Mouse (Mus musculus) embryonic facial prominence, embryonic 15.5 days (tissue): Measurements from ENCODE around the gene Ppp1r1a. TPM values are rescaled to one million over a fixed set of nuclear protein-coding genes. Genes with fewer than 3 reads are reported as not detected.
A peak's percentile ranks its signal among the peaks of the same experiment; 100 is the strongest.

Source experiments
- ATAC-seq: fragments of 200-750 bp; cut with Nextera tagmentation; 2 replicates; pipeline ENCODE4 v1.8.0; 2017; ENCODE audit warnings: low read depth, moderate TSS enrichment; ENCODE audit not compliant: insufficient number of reproducible peaks, low FRiP score, low TSS enrichment
- H3K27ac ChIP-seq: fragments of 300-500 bp; sonication (generic); replicated peaks from 2 replicates; pipeline ENCODE4 v1.5.1; 2015; ENCODE audit warnings: mild to moderate bottlenecking, inconsistent platforms
- H3K27me3 ChIP-seq: fragments of 300-500 bp; sonication (generic); 2 replicates; pipeline ENCODE4 v1.6.1; 2015; ENCODE audit warnings: inconsistent platforms
- H3K36me3 ChIP-seq: fragments of 300-500 bp; sonication (generic); 2 replicates; pipeline ENCODE4 v1.6.1; 2015; ENCODE audit warnings: mild to moderate bottlenecking, inconsistent platforms
- H3K4me1 ChIP-seq: fragments of 300-500 bp; sonication (generic); 2 replicates; pipeline ENCODE4 v1.6.1; 2015; ENCODE audit warnings: inconsistent platforms
- H3K4me2 ChIP-seq: fragments of 300-500 bp; sonication (generic); replicated peaks from 2 replicates; pipeline ENCODE4 v1.6.1; 2015; ENCODE audit warnings: mild to moderate bottlenecking, inconsistent platforms
- H3K4me3 ChIP-seq: fragments of 300-500 bp; sonication (generic); replicated peaks from 2 replicates; pipeline ENCODE4 v1.5.1; 2015; ENCODE audit warnings: mild to moderate bottlenecking, inconsistent platforms
- H3K9ac ChIP-seq: fragments of 300-500 bp; sonication (generic); 2 replicates; pipeline ENCODE4 v1.6.1; 2015; ENCODE audit warnings: inconsistent platforms
- H3K9me3 ChIP-seq: fragments of 300-500 bp; sonication (generic); replicated peaks from 2 replicates; pipeline ENCODE4 v1.6.1; 2016; ENCODE audit warnings: inconsistent platforms
- WGBS: fragments of 180-500 bp; shearing (Covaris S2); methylation state at CpG from one replicate; pipeline ENCODE4 v1.1.7; 2015; 5-methylcytosine and 5-hydroxymethylcytosine counted together
- polyA plus RNA-seq: library from polyadenylated mRNA; unstranded; fragments of >200 nt; fragmentation: Nextera tagmentation; extraction: Ambion mirVana; gene quantifications from 2 replicates; pipeline ENCODE4 v1.2.1, GENCODE M21; 2015

Ppp1r1a gene
- 13.8 and 15.9 TPM in 2 replicates for polyA plus RNA-seq

- Histone ChIP-seq H3K4me3 (peak within 1 kb of the TSS; percentile 68), H3K27ac (no peak within 1 kb of the TSS), H3K4me2 (peak within 1 kb of the TSS; percentile 96), H3K9ac (peak within 1 kb of the TSS; percentile 44), H3K27me3 (peaks cover 2% of the 10 kb centered on the region; the same call in 1 of the 2 replicates), H3K4me1 (peaks cover 17% of the 10 kb centered on the region), H3K9me3 (no peaks in the 10 kb centered on the region), H3K36me3 (no peaks in the 10 kb centered on the region)
- ATAC-seq = peak; percentile 79
- WGBS = under 1% methylated on average over 36 of the region's 36 CpGs
Observed at GRCm38 (mm10) chr15:103537822-103538213, at the start of gene Ppp1r1a. Gene Ppp1r1a (minus strand): TSS chr15:103538003.

GRCm38 (mm10) chr15:103585876-103586275, 48.1 kb upstream of the Ppp1r1a start:
- WGBS = 75% methylated on average over 2 of the region's 2 CpGs
- Histone ChIP-seq H3K4me3 (no peak overlapping the region), H3K27me3 (no peaks in the 10 kb centered on the region), H3K36me3 (no peaks in the 10 kb centered on the region), H3K4me2 (no peak overlapping the region), H3K9ac (no peak overlapping the region), H3K27ac (no peak overlapping the region), H3K4me1 (no peaks in the 10 kb centered on the region), H3K9me3 (no peaks in the 10 kb centered on the region)
- ATAC-seq = no peak

DNA sequence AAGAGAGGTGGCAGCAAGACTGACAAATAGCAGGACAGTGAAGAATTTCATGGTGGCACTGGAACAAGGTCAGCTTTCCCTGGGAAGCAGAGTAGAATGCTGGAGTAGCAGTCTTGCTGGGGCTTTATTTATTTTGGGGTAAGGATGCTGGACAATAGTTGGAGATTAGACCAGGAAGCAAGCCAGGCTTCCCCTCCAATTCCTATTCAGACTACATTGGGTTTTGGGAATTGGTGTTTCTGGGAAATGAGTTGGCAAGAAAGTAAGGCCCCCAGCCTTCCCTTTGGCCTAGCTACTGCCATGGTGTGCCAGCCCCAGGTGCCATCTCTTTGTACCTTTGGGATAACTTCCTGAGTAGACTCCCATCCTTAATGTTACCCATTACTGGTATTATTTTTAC, 27.2 kb upstream of the Ppp1r1a start, which contains the start of gene Glycam1:
Gene Glycam1 (minus strand): TSS at position 101 of the 400 bp plus-strand sequence.
- Histone ChIP-seq H3K4me1 (no peaks in the 10 kb centered on the region), H3K27ac (no peak within 1 kb of the TSS), H3K27me3 (no peaks in the 10 kb centered on the region), H3K36me3 (no peaks in the 10 kb centered on the region), H3K9me3 (no peaks in the 10 kb centered on the region), H3K9ac (no peak within 1 kb of the TSS), H3K4me2 (no peak within 1 kb of the TSS), H3K4me3 (no peak within 1 kb of the TSS)
- no peak for ATAC-seq

DNA sequence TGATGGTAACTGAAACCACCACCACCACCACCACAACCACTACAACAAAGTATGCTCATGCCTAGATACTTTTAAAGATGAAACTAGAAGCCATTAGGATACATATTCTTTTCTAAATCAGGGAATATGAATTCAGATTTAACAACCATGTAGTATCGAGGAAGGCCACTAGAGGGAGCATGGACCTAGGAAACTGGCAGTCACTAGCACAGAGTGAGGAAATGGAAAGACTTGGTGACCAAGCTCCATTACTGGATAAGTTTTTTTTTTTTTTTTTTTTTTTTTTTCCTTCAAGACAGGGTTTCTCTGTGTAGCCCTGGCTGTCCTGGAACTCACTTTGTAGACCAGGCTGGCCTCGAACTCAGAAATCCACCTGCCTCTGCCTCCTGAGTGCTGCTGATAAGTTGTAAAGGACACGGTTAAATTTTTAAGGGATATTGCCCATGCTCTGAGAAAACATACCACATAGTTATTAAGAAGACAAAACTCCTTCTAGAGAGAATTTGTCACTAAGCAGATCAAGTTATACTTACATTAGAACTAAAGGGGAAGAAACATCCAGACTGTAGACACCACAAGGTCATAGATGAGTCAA, 14.4 kb upstream of the Ppp1r1a start:
- Histone ChIP-seq H3K4me2 (no peak overlapping the region), H3K36me3 (no peaks in the 10 kb centered on the region), H3K4me3 (no peak overlapping the region), H3K9ac (no peak overlapping the region), H3K4me1 (no peaks in the 10 kb centered on the region), H3K9me3 (no peaks in the 10 kb centered on the region), H3K27me3 (no peaks in the 10 kb centered on the region), H3K27ac (no peak overlapping the region)
- ATAC-seq = no peak
- WGBS = 42% methylated on average over 3 of the region's 3 CpGs

GRCm38 (mm10) chr15:103551053-103551452, 13.2 kb upstream of the Ppp1r1a start:
- H3K9ac ChIP-seq = no peak overlapping the region
- H3K4me3 ChIP-seq = no peak overlapping the region
- WGBS = 25% methylated on average over 1 of the region's 1 CpGs
- ATAC-seq = no peak
- no peaks in the 10 kb centered on the region for H3K36me3 ChIP-seq
- no peaks in the 10 kb centered on the region for H3K4me1 ChIP-seq
- no peak overlapping the region for H3K27ac ChIP-seq
- no peak overlapping the region for H3K4me2 ChIP-seq
- no peaks in the 10 kb centered on the region for H3K27me3 ChIP-seq
- H3K9me3 ChIP-seq = no peaks in the 10 kb centered on the region

GRCm38 (mm10) chr15:103549475-103549874, 11.7 kb upstream of the Ppp1r1a start:
- Histone ChIP-seq H3K9me3 (no peaks in the 10 kb centered on the region), H3K9ac (no peak overlapping the region), H3K27ac (no peak overlapping the region), H3K27me3 (no peaks in the 10 kb centered on the region), H3K4me2 (no peak overlapping the region), H3K36me3 (no peaks in the 10 kb centered on the region), H3K4me3 (no peak overlapping the region), H3K4me1 (no peaks in the 10 kb centered on the region)
- ATAC-seq = no peak
- WGBS = 82% methylated on average over 1 of the region's 1 CpGs

DNA sequence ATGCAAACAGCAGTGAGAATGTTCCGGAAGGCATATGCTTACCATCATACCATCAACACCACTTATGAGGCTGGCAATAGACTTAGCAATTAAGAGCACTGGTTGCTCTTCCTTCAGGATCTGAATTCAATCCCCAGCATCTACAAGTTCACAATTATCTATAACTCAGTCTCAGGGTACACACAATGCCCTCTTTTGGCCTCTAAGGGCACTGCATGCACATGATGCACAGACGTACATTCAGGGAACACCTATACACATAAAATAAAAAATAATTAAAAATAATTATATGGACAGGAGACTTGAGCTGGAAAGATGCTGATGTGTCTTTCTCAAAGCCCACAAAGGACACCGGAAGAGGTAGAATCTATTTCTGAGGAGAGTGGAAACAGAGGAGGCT, 10.2 kb upstream of the Ppp1r1a start:
- no peaks in the 10 kb centered on the region for H3K36me3 ChIP-seq
- WGBS = 80% methylated on average over 3 of the region's 3 CpGs
- H3K27ac ChIP-seq = no peak overlapping the region
- H3K27me3 ChIP-seq = no peaks in the 10 kb centered on the region
- no peaks in the 10 kb centered on the region for H3K9me3 ChIP-seq
- H3K4me2 ChIP-seq = no peak overlapping the region
- H3K4me1 ChIP-seq = no peaks in the 10 kb centered on the region
- H3K9ac ChIP-seq = no peak overlapping the region
- no peak overlapping the region for H3K4me3 ChIP-seq
- no peak for ATAC-seq

GRCm38 (mm10) chr15:103542526-103542925, 4.7 kb upstream of the Ppp1r1a start:
- no peak overlapping the region for H3K4me3 ChIP-seq
- ATAC-seq = no peak
- H3K4me1 ChIP-seq = peaks cover 7% of the 10 kb centered on the region; the same call in 1 of the 2 replicates
- H3K9me3 ChIP-seq = no peaks in the 10 kb centered on the region
- no peak overlapping the region for H3K9ac ChIP-seq
- H3K36me3 ChIP-seq = no peaks in the 10 kb centered on the region
- H3K27ac ChIP-seq = no peak overlapping the region
- no peak overlapping the region for H3K4me2 ChIP-seq
- H3K27me3 ChIP-seq = peaks cover under 1% of the 10 kb centered on the region; the same call in 1 of the 2 replicates

DNA sequence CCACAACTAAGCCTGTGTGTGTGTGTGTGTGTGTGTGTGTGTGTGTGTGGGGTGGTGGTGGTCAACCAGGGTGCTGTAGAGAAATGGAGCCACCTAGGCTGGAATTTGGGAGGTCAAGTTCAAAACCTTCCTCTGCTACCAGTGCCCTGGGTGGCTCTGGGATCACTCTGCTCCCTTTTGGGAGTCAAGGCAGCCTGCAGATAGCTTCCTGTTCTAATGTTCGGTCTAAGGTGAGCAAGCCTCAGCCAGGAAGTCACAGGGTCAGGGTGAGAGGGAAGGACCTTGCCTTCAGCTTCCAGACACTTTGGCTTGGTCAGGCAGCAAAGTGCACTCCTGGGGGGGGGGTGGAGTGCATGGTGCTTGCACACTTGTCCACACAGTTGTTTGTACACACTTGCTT, 2.8 kb upstream of the Ppp1r1a start:
- no peak overlapping the region for H3K4me2 ChIP-seq
- peaks cover 2% of the 10 kb centered on the region; the same call in 1 of the 2 replicates for H3K27me3 ChIP-seq
- no peaks in the 10 kb centered on the region for H3K36me3 ChIP-seq
- ATAC-seq = no peak
- H3K27ac ChIP-seq = no peak overlapping the region
- WGBS = 71% methylated on average over 1 of the region's 1 CpGs
- no peak overlapping the region for H3K9ac ChIP-seq
- peaks cover 17% of the 10 kb centered on the region for H3K4me1 ChIP-seq
- no peak overlapping the region for H3K4me3 ChIP-seq
- no peaks in the 10 kb centered on the region for H3K9me3 ChIP-seq

DNA sequence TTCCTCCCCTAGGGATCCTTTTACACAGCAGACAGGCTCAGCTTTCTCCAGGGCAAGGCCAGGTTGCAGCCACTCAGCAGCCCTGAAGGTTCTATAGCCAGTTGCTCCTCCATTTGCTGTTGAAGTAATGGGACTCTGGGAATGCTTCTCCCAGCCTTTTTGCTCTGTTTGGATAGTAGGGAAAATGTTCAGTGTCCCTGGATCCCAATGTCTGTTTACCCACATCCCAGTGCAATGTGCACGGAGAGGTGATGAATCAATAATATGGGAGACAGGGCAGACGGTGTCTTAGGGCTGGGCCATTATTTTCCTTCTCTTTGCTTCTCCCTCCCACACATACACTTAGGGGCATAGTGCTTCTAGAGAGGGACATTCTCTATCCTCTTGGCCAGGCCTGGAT, 1.5 kb upstream of the Ppp1r1a start:
- Histone ChIP-seq H3K4me2 (no peak overlapping the region), H3K9me3 (no peaks in the 10 kb centered on the region), H3K36me3 (no peaks in the 10 kb centered on the region), H3K4me3 (no peak overlapping the region), H3K27ac (no peak overlapping the region), H3K4me1 (peaks cover 17% of the 10 kb centered on the region), H3K9ac (no peak overlapping the region), H3K27me3 (peaks cover 2% of the 10 kb centered on the region; the same call in 1 of the 2 replicates)
- ATAC-seq = no peak
- 57% methylated on average over 2 of the region's 2 CpGs for WGBS

DNA sequence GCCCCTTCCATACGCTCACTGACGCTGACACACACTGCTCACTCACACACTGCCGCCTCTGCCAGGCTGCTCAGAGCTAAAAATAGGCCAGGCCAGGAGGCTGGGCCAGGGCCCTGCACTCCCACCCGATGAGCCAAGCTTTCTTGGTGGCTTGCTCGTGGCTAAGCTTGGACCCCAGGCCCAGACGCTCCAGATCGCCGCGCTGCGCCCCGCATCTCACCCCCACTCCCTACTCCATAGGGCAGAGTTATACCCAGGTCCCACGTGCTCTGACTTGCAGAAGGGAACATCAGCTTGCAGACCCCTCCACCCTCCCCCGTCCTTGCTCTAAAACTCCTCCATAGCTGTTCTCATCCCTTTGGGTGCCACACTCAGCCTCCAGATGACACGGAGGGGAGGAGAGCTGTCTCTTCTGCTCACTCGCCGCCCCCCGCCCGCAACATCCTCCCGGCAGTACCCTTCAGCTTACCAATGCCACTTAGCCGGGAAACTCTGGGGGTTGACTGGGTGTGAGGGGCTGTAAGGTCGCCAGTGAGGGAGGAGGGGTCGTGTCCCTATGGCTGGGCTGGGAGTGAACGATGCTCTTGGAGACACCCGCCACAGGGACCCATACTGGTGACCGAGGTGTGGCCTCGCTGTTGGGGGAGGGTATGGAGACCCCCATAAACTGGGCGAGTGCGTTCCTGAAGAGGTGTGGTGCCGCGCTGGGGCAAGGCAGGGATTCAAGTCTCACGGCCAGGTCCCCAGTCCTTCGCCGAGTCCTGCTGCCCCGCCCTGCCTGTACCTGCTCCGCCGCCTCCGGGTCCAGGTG, 587 bp downstream of the Ppp1r1a start:
- peak overlapping the region; percentile 68 for H3K4me3 ChIP-seq
- no peaks in the 10 kb centered on the region for H3K9me3 ChIP-seq
- H3K9ac ChIP-seq = peak overlapping the region; percentile 44
- WGBS = 1% methylated on average over 37 of the region's 37 CpGs
- peaks cover 2% of the 10 kb centered on the region; the same call in 1 of the 2 replicates for H3K27me3 ChIP-seq
- peaks cover 17% of the 10 kb centered on the region for H3K4me1 ChIP-seq
- no peaks in the 10 kb centered on the region for H3K36me3 ChIP-seq
- peak; percentile 34; the same call in 1 of the 2 replicates for ATAC-seq
- H3K4me2 ChIP-seq = peak overlapping the region; percentile 96
- H3K27ac ChIP-seq = no peak overlapping the region
